Mouse (Mus musculus): Measurements from ENCODE around the gene Arid3a.

- TF ChIP-seq USF1 (IDR thresholded peaks at IDR 0.05; ENCODE audit: low read depth), result no peak
- no peak for TF ChIP-seq POLR2A (IDR thresholded peaks at IDR 0.05; ENCODE audit: insufficient read length, low read depth)
- no peak for TF ChIP-seq POLR2AphosphoS2 (IDR thresholded peaks at IDR 0.05; ENCODE audit: insufficient read length, low read depth)
- no peak for TF ChIP-seq REST (IDR thresholded peaks at IDR 0.05; ENCODE audit: insufficient read depth, insufficient read length)
- TF ChIP-seq TCF3 (IDR thresholded peaks at IDR 0.05; ENCODE audit: insufficient read length, low read depth), result no peak
- no peak for TF ChIP-seq CEBPB (IDR thresholded peaks at IDR 0.05; ENCODE audit: insufficient read depth, poor library complexity, severe bottlenecking)
- TF ChIP-seq MYOD1 (IDR thresholded peaks at IDR 0.05; ENCODE audit: control insufficient read depth in 1 of 3, insufficient read length in 2 of 3, low read depth in 2 of 3), result no peak
These were observed 44.3 kb downstream of the Arid3a start for GRCm38 (mm10) chr10:79971183-79971497.
